Mouse (Mus musculus) ES-Bruce4 (cell line): Measurements from ENCODE around the gene Selplg.

Experiments used
- CTCF ChIP-seq: IDR thresholded peaks from one replicate; pipeline ENCODE4 v1.8.1; 2011; ENCODE audit warnings: low read depth, low read length
- EP300 ChIP-seq: IDR thresholded peaks from 2 replicates; pipeline ENCODE4 v1.6.1; 2011; ENCODE audit warnings: low read depth, low read length; ENCODE audit not compliant: insufficient read depth
- POLR2A ChIP-seq: IDR thresholded peaks from one replicate; pipeline ENCODE4 v1.8.1; 2011; ENCODE audit warnings: low read length; ENCODE audit not compliant: insufficient read depth

GRCm38 (mm10) chr5:113768806-113769205, 63.6 kb downstream of the Selplg start:
- TF ChIP-seq CTCF (no peak), POLR2A (no peak), EP300 (no peak)
